In the genomic region with DNA sequence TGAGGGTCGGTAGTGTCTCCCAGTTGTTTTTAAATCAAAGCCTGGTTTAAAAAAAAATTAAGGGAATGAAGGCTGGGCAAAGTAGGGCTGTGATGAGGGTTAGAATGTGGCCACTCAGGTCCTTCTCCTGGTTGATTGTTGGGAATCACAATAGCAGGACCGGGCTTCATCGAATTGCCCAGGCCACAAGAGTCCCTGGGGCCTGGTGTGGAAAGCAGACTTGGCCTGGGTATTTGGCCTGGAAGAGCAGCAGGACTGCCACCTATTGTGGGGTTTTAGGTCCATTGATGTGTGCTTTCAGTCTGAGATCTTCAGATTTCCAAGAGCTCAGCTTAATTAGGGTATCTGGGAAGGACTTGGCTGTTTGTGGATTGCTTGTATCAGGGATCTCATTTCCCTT, we compare ENCODE assay signal across 8 mouse cellular contexts. TPM values are rescaled to one million over a fixed set of nuclear protein-coding genes. Genes with fewer than 3 reads are reported as not detected.
DNase-seq lines count a peak whose midpoint lies in the region; ATAC-seq and TF ChIP-seq lines count a peak whose summit lies in the region.

No protein-coding gene starts in this region.

- H3ac ChIP-seq in myocyte (ENCODE audit: control insufficient read depth, insufficient read length), result no peak overlapping the region

- peak overlapping the region; percentile 60 for H3K4me3 ChIP-seq in kidney, embryonic 14.5 days (ENCODE audit: low read length)
- H3K4me3 ChIP-seq in brown adipose tissue, adult 24 weeks (ENCODE audit: insufficient read depth, low read depth, low read length), result peak overlapping the region; percentile 69
- H3K4me3 ChIP-seq in hindbrain, embryonic 15.5 days, result peak overlapping the region; percentile 73
- peak overlapping the region; percentile 44 for H3K4me3 ChIP-seq in myocyte

- TF ChIP-seq POLR2A in myocyte (IDR thresholded peaks at IDR 0.05; ENCODE audit: insufficient read length, low read depth), result no peak

- peaks cover 18% of the 10 kb centered on the region for H3K4me1 ChIP-seq in kidney, embryonic 14.5 days (ENCODE audit: control insufficient read depth, insufficient read depth, low read length)
- H3K4me1 ChIP-seq in brown adipose tissue, adult 24 weeks (ENCODE audit: control insufficient read depth, insufficient read depth, insufficient read length, low read length), result peaks cover 17% of the 10 kb centered on the region
- peaks cover 40% of the 10 kb centered on the region for H3K4me1 ChIP-seq in hindbrain, embryonic 15.5 days (replicated peaks)

- H3K9me3 ChIP-seq in kidney, embryonic 14.5 days (ENCODE audit: control insufficient read depth, low read length), result no peaks in the 10 kb centered on the region
- H3K9me3 ChIP-seq in hindbrain, embryonic 15.5 days, result no peaks in the 10 kb centered on the region

- 47% methylated on average over 3 of the region's 3 CpGs for WGBS in kidney, embryonic 14.5 days
- WGBS in hindbrain, embryonic 15.5 days, result 23% methylated on average over 3 of the region's 3 CpGs

- H3K4me2 ChIP-seq in kidney, embryonic 14.5 days (replicated peaks; ENCODE audit: low read depth, low read length), result peak overlapping the region; percentile 65
- H3K4me2 ChIP-seq in hindbrain, embryonic 15.5 days, result peak overlapping the region; percentile 92
- peak overlapping the region; percentile 99 for H3K4me2 ChIP-seq in myocyte (ENCODE audit: low read depth)

- intact Hi-C loops in left cerebral cortex, postnatal 25 days (cut with DNase I), result no loop called here

- H3K27ac ChIP-seq in kidney, embryonic 14.5 days (ENCODE audit: low read depth, low read length), result peak overlapping the region; percentile 75; the same call in 1 of the 2 replicates
- H3K27ac ChIP-seq in brown adipose tissue, adult 24 weeks (replicated peaks; ENCODE audit: low read depth, low read length), result peak overlapping the region; percentile 77
- H3K27ac ChIP-seq in hindbrain, embryonic 15.5 days (replicated peaks), result 0 out of 2 replicates have a peak overlapping the region, but pooled peaks have one; percentile 86

- ATAC-seq in kidney, embryonic 14.5 days (ENCODE audit: low FRiP score, low TSS enrichment), result no peak
- ATAC-seq in hindbrain, embryonic 15.5 days (ENCODE audit: low FRiP score, low read depth), result no peak

- H3K27me3 ChIP-seq in kidney, embryonic 14.5 days (ENCODE audit: control insufficient read depth, insufficient read depth, low read length), result no peaks in the 10 kb centered on the region
- no peaks in the 10 kb centered on the region for H3K27me3 ChIP-seq in hindbrain, embryonic 15.5 days
- no peaks in the 10 kb centered on the region for H3K27me3 ChIP-seq in myocyte (ENCODE audit: control insufficient read depth, insufficient read depth, insufficient read length)

- H3K36me3 ChIP-seq in kidney, embryonic 14.5 days (ENCODE audit: control insufficient read depth, insufficient read depth, low read length), result peaks cover 22% of the 10 kb centered on the region
- peaks cover 22% of the 10 kb centered on the region for H3K36me3 ChIP-seq in hindbrain, embryonic 15.5 days
- H3K36me3 ChIP-seq in myocyte (ENCODE audit: control insufficient read depth, insufficient read depth), result peaks cover 13% of the 10 kb centered on the region

- H3K9ac ChIP-seq in kidney, embryonic 14.5 days (ENCODE audit: low read depth, low read length), result peak overlapping the region; percentile 69
- H3K9ac ChIP-seq in hindbrain, embryonic 15.5 days, result peak overlapping the region; percentile 74

- no peak for DNase-seq in kidney, adult 8-10 months
- DNase-seq in right cerebral cortex, postnatal 14 days, result no peak
- DNase-seq in left cerebral cortex, postnatal 25 days (ENCODE audit: low spot score in 2 of 2), result no peak
- DNase-seq in natural killer cell, adult 2 months (ENCODE audit: low spot score in 2 of 2), result no peak

- H3K79me2 ChIP-seq in myocyte (ENCODE audit: control insufficient read depth, insufficient read depth), result peaks cover 26% of the 10 kb centered on the region

TF ChIP-seq in myocyte, 11 proteins besides CTCF, POLR2A, EP300 and RAD21:
- TF ChIP-seq MAX (IDR thresholded peaks at IDR 0.05; ENCODE audit: low read depth), result no peak
- TF ChIP-seq POLR2AphosphoS2 (IDR thresholded peaks at IDR 0.05; ENCODE audit: insufficient read length, low read depth), result no peak
- TF ChIP-seq CEBPB (IDR thresholded peaks at IDR 0.05; ENCODE audit: insufficient read depth, poor library complexity, severe bottlenecking), result no peak
- no peak for TF ChIP-seq MYOD1 (IDR thresholded peaks at IDR 0.05; ENCODE audit: control insufficient read depth in 1 of 3, insufficient read length in 2 of 3, low read depth in 2 of 3)
- TF ChIP-seq USF1 (IDR thresholded peaks at IDR 0.05; ENCODE audit: low read depth), result no peak
- TF ChIP-seq E2F4 (IDR thresholded peaks at IDR 0.05; ENCODE audit: insufficient read depth), result no peak
- TF ChIP-seq REST (IDR thresholded peaks at IDR 0.05; ENCODE audit: insufficient read depth, insufficient read length), result no peak
- no peak for TF ChIP-seq TCF3 (IDR thresholded peaks at IDR 0.05; ENCODE audit: insufficient read length, low read depth)
- no peak for TF ChIP-seq TCF12 (IDR thresholded peaks at IDR 0.05; ENCODE audit: insufficient read depth, poor library complexity, severe bottlenecking)

RNA-seq across cellular contexts. Expression of gene Tef, which starts 10.1 kb away (rescaled TPM):
- 16.1 and 19.2 TPM in 2 replicates for polyA plus RNA-seq in kidney, embryonic 14.5 days (2014; fragmentation: Nextera tagmentation; extraction: Ambion mirVana)
- polyA plus RNA-seq in brown adipose tissue, adult 24 weeks (2012; ENCODE audit: insufficient read depth, insufficient read length, missing spikeins), result 33.0 and 53.3 TPM in 2 replicates
- 23.7 and 25.3 TPM in 2 replicates for polyA plus RNA-seq in hindbrain, embryonic 15.5 days (2015; fragmentation: Nextera tagmentation; extraction: Ambion mirVana)
- 58.4 TPM for polyA plus RNA-seq in myocyte (2012; fragmentation: generic; extraction: Trizol)
- 100 to 1,000 TPM; 220 to 246 TPM for total RNA-seq in left cerebral cortex, postnatal 25 days (2021)

RNA-seq across cellular contexts. Expression of gene Tob2, which starts 46.3 kb away (rescaled TPM):
- 19.4 and 24.1 TPM in 2 replicates for polyA plus RNA-seq in kidney, embryonic 14.5 days (2014; fragmentation: Nextera tagmentation; extraction: Ambion mirVana)
- 79.0 and 87.4 TPM in 2 replicates for polyA plus RNA-seq in brown adipose tissue, adult 24 weeks (2012; ENCODE audit: insufficient read depth, insufficient read length, missing spikeins)
- 17.4 and 17.7 TPM in 2 replicates for polyA plus RNA-seq in hindbrain, embryonic 15.5 days (2015; fragmentation: Nextera tagmentation; extraction: Ambion mirVana)
- polyA plus RNA-seq in myocyte (2012; fragmentation: generic; extraction: Trizol), result 37.9 TPM
- total RNA-seq in left cerebral cortex, postnatal 25 days (2021), result 10 to 100 TPM; 25.5 to 27.2 TPM

RNA-seq across cellular contexts. Expression of gene Phf5a, which starts 59.4 kb away (rescaled TPM):
- polyA plus RNA-seq in kidney, embryonic 14.5 days (2014; fragmentation: Nextera tagmentation; extraction: Ambion mirVana), result 192 and 223 TPM in 2 replicates
- polyA plus RNA-seq in brown adipose tissue, adult 24 weeks (2012; ENCODE audit: insufficient read depth, insufficient read length, missing spikeins), result 42.4 and 46.3 TPM in 2 replicates
- 119 and 123 TPM in 2 replicates for polyA plus RNA-seq in hindbrain, embryonic 15.5 days (2015; fragmentation: Nextera tagmentation; extraction: Ambion mirVana)
- 95.3 TPM for polyA plus RNA-seq in myocyte (2012; fragmentation: generic; extraction: Trizol)
- total RNA-seq in left cerebral cortex, postnatal 25 days (2021), result 10 to 100 TPM; 33.7 to 34.7 TPM

RNA-seq across cellular contexts. Expression of gene Aco2, which starts 59.8 kb away (rescaled TPM):
- 123 and 191 TPM in 2 replicates for polyA plus RNA-seq in kidney, embryonic 14.5 days (2014; fragmentation: Nextera tagmentation; extraction: Ambion mirVana)
- 3,633 and 4,102 TPM in 2 replicates for polyA plus RNA-seq in brown adipose tissue, adult 24 weeks (2012; ENCODE audit: insufficient read depth, insufficient read length, missing spikeins)
- 282 and 287 TPM in 2 replicates for polyA plus RNA-seq in hindbrain, embryonic 15.5 days (2015; fragmentation: Nextera tagmentation; extraction: Ambion mirVana)
- 666 TPM for polyA plus RNA-seq in myocyte (2012; fragmentation: generic; extraction: Trizol)
- total RNA-seq in left cerebral cortex, postnatal 25 days (2021), result 100 to 1,000 TPM; 423 to 442 TPM
